Mouse (Mus musculus) mature B cell (primary cell): ENCODE measurements around the gene Odf3b.

Experiments
- in situ Hi-C: fragments of 300-500 bp; cut with MboI; formaldehyde crosslinking; loops from 2 replicates; pipeline ENCODE4 v1.14.3; 2019

Gene Odf3b

DNA sequence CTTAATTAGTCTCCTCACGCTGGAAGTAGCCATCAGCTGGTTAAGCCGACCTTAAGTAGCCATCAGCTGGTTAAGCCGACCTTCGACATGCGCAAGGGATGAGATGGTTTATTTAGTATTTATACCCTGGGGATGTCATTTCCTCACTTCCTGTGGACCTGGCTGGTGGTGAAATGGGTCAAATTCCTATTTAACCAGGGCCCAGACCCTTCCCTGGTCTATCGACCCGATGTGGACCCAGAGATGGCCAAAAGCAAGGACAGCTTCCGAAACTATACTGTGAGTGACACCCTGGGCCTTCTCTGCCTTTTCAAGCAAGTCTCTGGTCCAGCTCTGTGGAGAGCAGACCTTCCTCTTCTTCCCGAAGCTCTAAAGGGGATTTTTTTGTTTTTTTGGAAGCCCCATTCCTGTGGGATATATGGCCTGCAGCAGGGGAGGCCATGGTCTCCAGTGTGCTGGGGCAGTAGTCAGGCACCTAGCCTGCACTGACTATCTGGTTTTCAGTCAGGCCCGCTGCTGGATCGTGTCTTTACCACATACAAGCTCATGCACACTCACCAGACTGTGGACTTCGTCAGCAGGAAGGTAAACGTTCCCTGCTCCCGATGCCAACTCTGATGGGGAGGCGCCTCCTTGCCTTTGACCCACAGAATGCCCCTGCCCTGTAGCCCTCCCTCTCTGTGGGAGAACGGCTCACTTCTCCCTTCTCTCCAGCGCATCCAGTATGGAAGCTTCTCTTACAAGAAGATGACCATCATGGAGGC is 44.1 kb downstream of the Odf3b start:
- in situ Hi-C loops: no loop called here

DNA sequence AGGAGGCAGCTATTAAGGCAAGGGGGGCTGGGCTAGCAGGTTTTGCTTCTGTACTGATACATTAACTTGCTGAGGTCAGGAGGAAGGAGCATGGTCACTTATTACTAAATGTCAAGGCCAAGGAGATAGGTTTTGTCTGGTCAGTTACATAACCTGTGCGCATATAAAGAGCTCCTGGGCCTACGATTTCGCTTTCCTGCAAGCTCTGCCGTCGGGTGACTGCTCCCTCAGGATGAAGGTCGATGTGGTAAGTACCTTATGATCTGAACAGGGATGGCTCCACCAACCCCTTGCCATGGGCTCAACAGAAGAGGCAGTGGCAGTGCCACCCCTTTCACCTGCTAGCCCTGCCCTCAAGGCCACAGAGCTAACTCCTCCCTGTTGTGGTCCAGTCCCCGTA is 44.8 kb downstream of the Odf3b start, which contains the start of gene Miox:
Gene Miox (plus strand): TSS at position 128 of the 400 bp plus-strand sequence.
- in situ Hi-C loops: no loop called here
